Mouse (Mus musculus) embryo, embryonic 10 days (tissue): ENCODE results near the gene Sord.
A peak's percentile ranks its signal among the peaks of the same experiment; 100 is the strongest.
"Not testable (repeated sequence)": the region's sequence is repeated elsewhere in the genome, so short reads cannot be mapped to it uniquely, and the experiment has no call there.

Source experiments
- DNase-seq: peaks from one replicate; pipeline ENCODE4 v3.0.0-alpha.2; 2015; ENCODE audit warnings: low spot score

The Sord gene

GRCm38 (mm10) chr2:122234611-122235288 is at the start of gene Sord:
TSS of gene Sord (plus strand) at chr2:122234749.
- DNase-seq = peak; percentile 87

- no peak for DNase-seq
Observed at GRCm38 (mm10) chr2:122185086-122185485, 49.5 kb upstream of the Sord start.

GRCm38 (mm10) chr2:122186106-122186505 is 48.4 kb upstream of the Sord start, which contains the start of the genes Patl2 and Terb2:
TSS of gene Patl2 (minus strand) at chr2:122186189.
TSS of gene Terb2 (plus strand) at chr2:122186272.
- DNase-seq = no peak

GRCm38 (mm10) chr2:122186751-122187150 is 47.8 kb upstream of the Sord start:
- no peak for DNase-seq

GRCm38 (mm10) chr2:122191849-122192248 is 42.7 kb upstream of the Sord start:
- DNase-seq = no peak

GRCm38 (mm10) chr2:122194509-122194929 is 40.0 kb upstream of the Sord start:
- DNase-seq = peak; percentile 60

- no peak for DNase-seq
Observed at GRCm38 (mm10) chr2:122201501-122201900, 33.0 kb upstream of the Sord start.

GRCm38 (mm10) chr2:122206440-122207107 is 28.0 kb upstream of the Sord start:
- no peak for DNase-seq

- DNase-seq = peak; percentile 60
Observed at GRCm38 (mm10) chr2:122210534-122211228, 23.9 kb upstream of the Sord start.

- DNase-seq = not testable (repeated sequence)
Observed at GRCm38 (mm10) chr2:122217075-122217474, 17.5 kb upstream of the Sord start.

- DNase-seq = no peak
Observed at GRCm38 (mm10) chr2:122218234-122218633, 16.3 kb upstream of the Sord start.

GRCm38 (mm10) chr2:122221378-122221777 is 13.2 kb upstream of the Sord start:
- DNase-seq = no peak

GRCm38 (mm10) chr2:122221798-122222197 is 12.8 kb upstream of the Sord start:
- no peak for DNase-seq

GRCm38 (mm10) chr2:122222272-122222671 is 12.3 kb upstream of the Sord start:
- no peak for DNase-seq

- no peak for DNase-seq
Observed at GRCm38 (mm10) chr2:122223654-122224053, 10.9 kb upstream of the Sord start.

GRCm38 (mm10) chr2:122230395-122230794 is 4.2 kb upstream of the Sord start:
- DNase-seq = no peak

- DNase-seq = no peak
Observed at GRCm38 (mm10) chr2:122231616-122232015, 2.9 kb upstream of the Sord start.

- no peak for DNase-seq
Observed at GRCm38 (mm10) chr2:122233341-122233740, 1.2 kb upstream of the Sord start.

GRCm38 (mm10) chr2:122233759-122234557 is 591 bp upstream of the Sord start:
- DNase-seq = peak; percentile 65

GRCm38 (mm10) chr2:122235425-122235824 is 876 bp downstream of the Sord start:
- no peak for DNase-seq

- no peak for DNase-seq
Observed at GRCm38 (mm10) chr2:122236321-122236720, 1.8 kb downstream of the Sord start.

- DNase-seq = no peak
Observed at GRCm38 (mm10) chr2:122237891-122238470, 3.4 kb downstream of the Sord start.
